22 mouse cellular contexts compared by ENCODE assay signal in the genomic region with DNA sequence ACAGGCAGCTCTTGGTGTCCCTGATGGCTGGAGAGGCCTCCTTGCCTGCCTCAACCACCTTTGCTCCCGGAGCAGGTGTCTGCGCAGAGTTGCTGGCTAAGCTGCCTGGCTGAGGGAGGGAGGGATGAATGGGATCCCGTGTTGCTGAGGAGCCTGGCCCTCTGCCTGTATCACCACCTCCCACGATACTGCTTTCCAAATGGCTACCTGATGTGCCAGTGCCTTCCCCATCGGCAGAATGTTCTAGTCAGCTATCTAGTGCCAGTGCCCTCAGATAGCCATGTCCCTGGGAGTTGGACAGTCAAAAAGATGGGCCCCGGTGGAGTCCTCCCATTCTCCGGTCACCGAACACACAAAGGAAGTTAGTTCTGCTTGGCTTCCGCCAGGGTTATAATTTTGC. TPM values are rescaled to one million over a fixed set of nuclear protein-coding genes. Genes with fewer than 3 reads are reported as not detected.
DNase-seq lines count a peak whose midpoint lies in the region; ATAC-seq and TF ChIP-seq lines count a peak whose summit lies in the region.
"Had no signal": no experiment of that assay in that cellular context is flagged by ENCODE, and none has a peak within 500 bp of the region (broad histone marks: within the 10 kb centered on the region; RNA-seq: fewer than 3 reads in every experiment).

No protein-coding gene starts in this region.

- 87% methylated on average over 9 of the region's 9 CpGs for WGBS in neural tube, embryonic 15.5 days

- no peak overlapping the region for H3K9ac ChIP-seq in neural tube, embryonic 15.5 days (replicated peaks)
- H3K9ac ChIP-seq: embryonic facial prominence, embryonic 12.5 days; hindbrain, embryonic 12.5 days; limb, embryonic 12.5 days; liver, embryonic 12.5 days; lung, embryonic 14.5 days had no signal

- no peaks in the 10 kb centered on the region for H3K27me3 ChIP-seq in neural tube, embryonic 15.5 days (replicated peaks)
- H3K27me3 ChIP-seq: embryonic facial prominence, embryonic 12.5 days; hindbrain, embryonic 12.5 days; limb, embryonic 12.5 days; liver, embryonic 12.5 days had no signal

- no peak overlapping the region for H3K4me3 ChIP-seq in layer of hippocampus, adult 2 months
- no peak overlapping the region for H3K4me3 ChIP-seq in neural tube, embryonic 15.5 days (replicated peaks)
- H3K4me3 ChIP-seq: embryonic facial prominence, embryonic 12.5 days; erythroblast, embryonic 14.5 days; hindbrain, embryonic 12.5 days; limb, embryonic 12.5 days; liver, embryonic 12.5 days had no signal

- H3K9me3 ChIP-seq in neural tube, embryonic 15.5 days (replicated peaks): no peaks in the 10 kb centered on the region
- H3K9me3 ChIP-seq: hindbrain, embryonic 12.5 days; limb, embryonic 12.5 days had no signal

- TF ChIP-seq CTCF in layer of hippocampus, adult 2 months (conservative IDR thresholded peaks at IDR 0.05): 0 out of 2 replicates have a peak, but pooled peaks have one; percentile 10

- ATAC-seq in cerebellum, adult (ENCODE audit: insufficient number of reproducible peaks, low FRiP score, low TSS enrichment): peak; percentile 43; the same call in 1 of the 2 replicates
- ATAC-seq in neural tube, embryonic 15.5 days (ENCODE audit: low FRiP score): no peak
- ATAC-seq: forebrain, embryonic 14.5 days; inflammation-experienced regulatory T-cells, adult 6 months; liver, embryonic 12.5 days had no signal

- H3K4me2 ChIP-seq in neural tube, embryonic 15.5 days: no peak overlapping the region
- H3K4me2 ChIP-seq: embryonic facial prominence, embryonic 12.5 days; heart, embryonic 11.5 days; hindbrain, embryonic 12.5 days; limb, embryonic 12.5 days; liver, embryonic 12.5 days; lung, embryonic 14.5 days had no signal

- no peak for DNase-seq in cerebellum, postnatal 4 days (ENCODE audit: low spot score in 2 of 2)
- peak; percentile 64 to 83 for DNase-seq in layer of hippocampus, adult 18-20 months (ENCODE audit: low spot score in 2 of 2)
- DNase-seq in layer of hippocampus, adult 9-10 months (ENCODE audit: low spot score): no peak
- peak; percentile 78 for DNase-seq in cerebellum, adult 9-10 months
- peak in 1 of 2 experiments; percentile 66 for DNase-seq in layer of hippocampus, adult 2 months (ENCODE audit: low spot score in 2 of 2)
- no peak for DNase-seq in adrenal gland, adult (ENCODE audit: inconsistent age in 2 of 2, low spot score in 1 of 2)
- DNase-seq: adrenal gland, postnatal 10 days; lung, embryonic 14.5 days; lung, postnatal 36 days; thymus, postnatal 4 days had no signal

- H3K36me3 ChIP-seq in neural tube, embryonic 15.5 days: peaks cover 99% of the 10 kb centered on the region

- H3K27ac ChIP-seq in layer of hippocampus, adult 2 months: peak overlapping the region; percentile 84
- H3K27ac ChIP-seq in neural tube, embryonic 15.5 days (replicated peaks): no peak overlapping the region
- H3K27ac ChIP-seq: embryonic facial prominence, embryonic 12.5 days; hindbrain, embryonic 12.5 days; limb, embryonic 12.5 days; liver, embryonic 12.5 days had no signal

- no peaks in the 10 kb centered on the region for H3K4me1 ChIP-seq in neural tube, embryonic 15.5 days
- H3K4me1 ChIP-seq: embryonic facial prominence, embryonic 12.5 days; hindbrain, embryonic 12.5 days; limb, embryonic 12.5 days had no signal

RNA-seq across cellular contexts. Expression of gene Naglu, which starts 19.5 kb away (rescaled TPM):
- 1 to 10 TPM; 6.9 to 8.6 TPM for total RNA-seq in layer of hippocampus, adult 18-20 months (2021)
- 1 to 10 TPM; 8.7 to 9.6 TPM for total RNA-seq in layer of hippocampus, adult 2 months (2021)
- 11.7 and 12.4 TPM in 2 replicates for polyA plus RNA-seq in neural tube, embryonic 15.5 days (2015; fragmentation: Nextera tagmentation; extraction: Ambion mirVana)

RNA-seq across cellular contexts. Expression of gene Hsd17b1, which starts 27.9 kb away (rescaled TPM):
- total RNA-seq in layer of hippocampus, adult 18-20 months (2021): 1 to 10 TPM in 1 of 2 experiments, under 1 TPM in 1; 0.66 to 1.5 TPM
- total RNA-seq in layer of hippocampus, adult 2 months (2021): under 1 TPM; 0.71 to 0.92 TPM
- polyA plus RNA-seq in neural tube, embryonic 15.5 days (2015; fragmentation: Nextera tagmentation; extraction: Ambion mirVana): 0.22 and 0.29 TPM in 2 replicates
- total RNA-seq: megakaryocyte-erythroid progenitor cell, adult 5-6 weeks had no signal
- polyA plus RNA-seq: forebrain, embryonic 14.5 days; limb, embryonic 12.5 days; lung, embryonic 14.5 days; midbrain, postnatal 0 days had no signal

RNA-seq across cellular contexts. Expression of gene Coasy, which starts 32.0 kb away (rescaled TPM):
- 10 to 100 TPM; 24.5 to 25.7 TPM for total RNA-seq in layer of hippocampus, adult 18-20 months (2021)
- total RNA-seq in layer of hippocampus, adult 2 months (2021): 10 to 100 TPM; 24.9 to 25.8 TPM
- 37.5 and 39.6 TPM in 2 replicates for polyA plus RNA-seq in neural tube, embryonic 15.5 days (2015; fragmentation: Nextera tagmentation; extraction: Ambion mirVana)

RNA-seq across cellular contexts. Expression of gene Mlx, which starts 36.7 kb away (rescaled TPM):
- total RNA-seq in layer of hippocampus, adult 18-20 months (2021): 10 to 100 TPM; 41.6 to 44.3 TPM
- 10 to 100 TPM; 40.0 to 41.1 TPM for total RNA-seq in layer of hippocampus, adult 2 months (2021)
- 94.2 and 96.6 TPM in 2 replicates for polyA plus RNA-seq in neural tube, embryonic 15.5 days (2015; fragmentation: Nextera tagmentation; extraction: Ambion mirVana)

RNA-seq across cellular contexts. Expression of gene Atp6v0a1, which starts 41.1 kb away (rescaled TPM):
- total RNA-seq in layer of hippocampus, adult 18-20 months (2021): 100 to 1,000 TPM; 421 to 426 TPM
- total RNA-seq in layer of hippocampus, adult 2 months (2021): 100 to 1,000 TPM; 457 to 476 TPM
- polyA plus RNA-seq in neural tube, embryonic 15.5 days (2015; fragmentation: Nextera tagmentation; extraction: Ambion mirVana): 150 and 167 TPM in 2 replicates

Comparison
In these comparisons a context has a peak if more than half of its experiments do, and no peak if none do; other contexts are left out.
1. DNase-seq: peak in layer of hippocampus, adult 18-20 months (2 of 2) and cerebellum, adult 9-10 months (single experiment); none in cerebellum, postnatal 4 days (0 of 2), layer of hippocampus, adult 9-10 months (single experiment) and adrenal gland, adult (0 of 2).